Mouse (Mus musculus) small intestine, adult 2 months (tissue): ENCODE results near the gene Dnmt3a.

ENCODE experiments used
- CTCF ChIP-seq: fragments of 200-500 bp; IDR thresholded peaks from 2 replicates; pipeline ENCODE4 v1.5.1; 2012; ENCODE audit warnings: low read depth, mild to moderate bottlenecking, control low read depth, inconsistent platforms, low read length, moderate library complexity, mixed read lengths; ENCODE audit not compliant: insufficient replicate concordance, insufficient read length; ENCODE audit errors: extremely low read depth
- POLR2A ChIP-seq: fragments of 200-500 bp; IDR thresholded peaks from 2 replicates; pipeline ENCODE4 v1.6.1; 2012; ENCODE audit warnings: low read depth, mild to moderate bottlenecking, control low read depth, inconsistent platforms, low read length, moderate library complexity

- no peak for TF ChIP-seq POLR2A
- TF ChIP-seq CTCF, result no peak
Observed at GRCm38 (mm10) chr12:3870859-3871462, 65.2 kb downstream of the Dnmt3a start.
